Mouse (Mus musculus): ENCODE results near the gene Usp5.

Usp5 gene

DNA sequence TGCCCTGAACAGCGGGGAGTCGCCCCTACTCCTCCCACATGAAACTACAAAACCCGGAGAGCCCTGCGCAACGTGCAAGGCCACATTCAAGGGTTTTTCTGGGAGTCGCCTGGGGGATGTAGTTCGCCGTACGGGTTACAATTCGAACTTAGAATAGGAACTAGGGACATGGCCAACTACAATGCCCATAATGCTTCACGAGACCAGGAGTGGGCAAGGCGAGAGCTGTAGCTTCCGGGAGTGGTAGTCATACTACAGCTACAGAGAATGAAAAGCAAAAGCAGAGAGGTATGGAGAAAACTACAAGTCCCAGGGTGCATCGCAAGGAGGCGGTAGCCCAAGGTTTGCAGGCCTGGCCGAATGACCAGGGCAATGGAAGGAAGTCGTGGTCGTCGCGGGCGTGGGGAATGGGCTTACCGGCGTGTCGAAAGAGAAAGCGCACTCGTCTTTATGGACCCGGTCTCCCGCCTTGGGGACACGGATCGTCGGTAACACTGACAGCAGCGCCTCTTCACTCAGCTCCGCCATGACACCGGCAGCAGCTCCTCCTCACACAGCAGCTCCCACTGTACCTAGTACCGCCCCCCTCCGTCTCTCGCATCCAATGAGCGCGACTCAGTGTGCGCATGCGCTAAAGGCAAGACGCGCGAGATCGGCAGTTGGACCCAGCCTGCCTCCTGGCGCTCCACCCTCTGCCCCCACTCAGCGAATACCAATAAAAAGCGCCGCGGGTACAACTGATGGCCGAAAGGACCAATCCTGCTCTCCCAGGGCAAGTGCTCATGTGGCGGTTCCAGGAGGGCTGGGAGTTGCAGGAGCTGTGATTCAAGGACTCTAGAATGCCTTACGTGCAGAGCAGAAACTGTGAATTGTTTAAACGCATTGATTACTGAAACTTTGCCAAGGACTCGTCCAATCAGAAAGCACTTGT, at the start of gene Usp5, which contains the start of gene Cdca3:
Usp5 (minus strand) TSS at position 617 of the 931 bp plus-strand sequence.
Cdca3 (plus strand) TSS at position 680 of the 931 bp plus-strand sequence.
- DNase-seq (ENCODE audit: low spot score) = peak; percentile 100

DNA sequence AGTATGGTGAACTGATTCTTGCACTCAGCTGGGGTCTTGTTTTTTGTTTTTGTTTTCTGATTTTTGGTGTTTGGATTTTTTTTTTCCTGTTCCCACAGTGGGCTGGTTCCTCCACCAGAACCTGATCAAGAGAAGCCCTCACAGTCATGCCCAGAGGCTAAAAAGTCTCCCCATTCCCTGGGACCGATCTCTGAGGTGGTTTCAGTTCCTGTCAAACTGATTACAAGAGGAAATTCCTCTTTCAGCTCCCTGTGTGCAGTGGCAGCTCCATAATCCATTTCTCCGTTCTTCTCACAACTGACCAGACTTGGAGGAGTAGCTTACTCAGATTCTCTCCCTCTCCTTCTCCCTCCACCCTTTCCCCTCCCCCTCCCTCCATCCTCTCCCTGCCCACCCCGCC, 45.1 kb upstream of the Usp5 start:
- no peak for DNase-seq (ENCODE audit: low spot score)

DNA sequence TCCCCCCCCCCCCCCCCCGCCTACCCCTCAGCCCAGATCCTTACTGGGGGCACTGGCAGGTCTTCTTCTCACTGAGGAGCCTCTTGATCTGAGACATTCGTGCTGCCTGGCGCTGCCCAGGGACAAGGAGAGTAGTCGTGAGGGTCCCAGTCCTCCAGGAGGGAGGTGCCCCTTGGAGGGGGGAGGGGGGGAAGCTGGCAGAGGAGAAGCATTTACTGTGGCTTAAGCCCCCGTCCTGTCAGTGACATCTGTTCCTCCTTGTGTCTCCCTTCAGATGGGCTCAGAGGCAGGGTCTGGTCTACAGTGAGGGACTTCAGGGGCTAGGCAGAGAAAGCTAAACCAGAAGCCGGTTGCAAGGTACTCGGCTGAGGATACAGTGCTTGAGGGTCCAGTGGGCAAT, 37.3 kb upstream of the Usp5 start:
- no peak for DNase-seq (ENCODE audit: low spot score)

DNA sequence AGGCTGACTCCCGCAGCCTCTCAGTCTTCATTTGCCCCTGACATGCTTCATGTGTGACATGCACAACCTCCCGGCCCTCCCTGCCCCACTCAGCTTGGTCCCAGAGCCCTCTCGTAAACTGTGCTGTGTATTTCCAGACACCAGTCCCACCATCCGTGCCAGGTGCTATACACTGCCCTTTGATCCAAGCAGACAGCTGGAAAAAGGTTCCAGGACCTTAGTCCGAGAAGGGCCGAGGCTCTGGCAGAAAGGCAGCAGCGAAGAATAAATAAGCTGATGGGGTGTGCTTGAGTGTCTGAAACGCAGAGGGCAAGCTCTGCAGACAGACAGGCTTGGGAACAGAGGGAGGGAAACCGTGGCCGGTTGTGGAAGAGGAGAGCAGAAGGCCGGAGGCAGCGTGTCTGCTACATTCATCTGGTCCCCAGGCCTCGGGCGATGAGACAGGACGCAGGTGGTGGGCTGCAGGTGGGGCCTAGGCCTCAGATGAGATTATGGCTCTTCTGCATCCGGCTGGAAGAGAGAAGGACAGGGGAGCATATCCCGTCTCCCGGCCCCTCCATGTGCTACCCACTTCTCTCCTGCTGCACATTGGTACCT, 36.6 kb upstream of the Usp5 start:
- no peak for DNase-seq (ENCODE audit: low spot score)

DNA sequence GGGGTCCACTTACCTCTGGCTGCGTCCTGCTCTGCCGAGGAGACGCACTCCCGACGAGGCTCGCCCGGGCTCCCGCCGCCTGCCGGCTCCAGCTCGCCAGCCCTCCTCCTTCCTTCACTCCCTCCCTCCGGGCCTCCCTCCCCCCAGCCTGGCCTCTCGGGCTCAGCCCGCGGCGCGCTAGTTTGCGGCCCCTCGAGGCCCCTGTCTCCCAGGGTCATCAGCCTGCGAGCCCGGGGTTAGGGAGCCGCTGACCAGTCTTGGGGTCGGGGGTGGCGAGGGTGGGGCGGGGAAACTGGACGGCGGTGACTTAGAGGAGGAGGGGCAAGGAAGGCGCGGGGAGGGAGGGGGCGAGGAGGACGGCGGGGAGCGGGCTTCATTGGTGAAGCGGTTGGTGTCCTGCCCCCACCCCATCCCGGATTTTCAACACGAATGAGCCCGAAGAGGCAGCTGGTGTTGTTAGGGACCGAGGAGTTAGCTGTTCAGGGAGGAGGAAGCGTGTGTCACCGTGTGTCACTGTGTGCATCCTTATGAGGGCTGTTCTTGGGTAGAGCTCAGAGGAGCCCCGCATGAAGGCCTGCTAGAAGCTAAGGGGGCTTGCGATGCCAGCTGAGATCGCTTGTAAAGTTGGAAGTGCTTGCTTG, 34.5 kb upstream of the Usp5 start, which contains the start of gene Gpr162:
Gpr162 (minus strand) TSS at position 326 of the 641 bp plus-strand sequence.
- peak; percentile 43 for DNase-seq (ENCODE audit: low spot score)

DNA sequence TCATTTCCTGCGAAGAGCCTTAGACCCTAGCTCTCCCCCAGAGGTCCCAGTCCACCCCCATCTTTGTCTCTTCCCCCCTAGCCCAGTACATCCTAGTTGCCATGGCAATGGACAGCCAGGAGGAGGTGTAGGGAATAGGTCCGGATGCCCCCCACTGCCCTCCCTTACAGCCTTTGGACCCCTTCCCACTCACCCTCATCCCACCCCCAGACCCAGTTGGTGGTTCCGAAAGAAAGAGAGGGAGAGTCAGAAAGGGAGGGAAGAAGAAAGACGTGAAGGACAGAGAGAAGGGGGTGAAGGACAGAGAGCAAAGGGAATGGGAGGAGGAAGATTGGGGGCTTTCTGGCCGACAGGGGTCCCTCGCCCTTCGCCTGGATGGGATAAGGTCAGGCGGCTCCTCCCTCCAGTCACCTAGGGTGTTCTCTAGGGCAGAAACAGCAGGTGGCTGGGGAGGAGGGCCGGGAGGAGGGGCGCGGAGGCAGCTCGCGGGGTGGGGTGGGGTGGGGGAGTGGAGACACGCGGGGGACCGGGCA, 33.9 kb upstream of the Usp5 start:
- DNase-seq (ENCODE audit: low spot score) = no peak

DNA sequence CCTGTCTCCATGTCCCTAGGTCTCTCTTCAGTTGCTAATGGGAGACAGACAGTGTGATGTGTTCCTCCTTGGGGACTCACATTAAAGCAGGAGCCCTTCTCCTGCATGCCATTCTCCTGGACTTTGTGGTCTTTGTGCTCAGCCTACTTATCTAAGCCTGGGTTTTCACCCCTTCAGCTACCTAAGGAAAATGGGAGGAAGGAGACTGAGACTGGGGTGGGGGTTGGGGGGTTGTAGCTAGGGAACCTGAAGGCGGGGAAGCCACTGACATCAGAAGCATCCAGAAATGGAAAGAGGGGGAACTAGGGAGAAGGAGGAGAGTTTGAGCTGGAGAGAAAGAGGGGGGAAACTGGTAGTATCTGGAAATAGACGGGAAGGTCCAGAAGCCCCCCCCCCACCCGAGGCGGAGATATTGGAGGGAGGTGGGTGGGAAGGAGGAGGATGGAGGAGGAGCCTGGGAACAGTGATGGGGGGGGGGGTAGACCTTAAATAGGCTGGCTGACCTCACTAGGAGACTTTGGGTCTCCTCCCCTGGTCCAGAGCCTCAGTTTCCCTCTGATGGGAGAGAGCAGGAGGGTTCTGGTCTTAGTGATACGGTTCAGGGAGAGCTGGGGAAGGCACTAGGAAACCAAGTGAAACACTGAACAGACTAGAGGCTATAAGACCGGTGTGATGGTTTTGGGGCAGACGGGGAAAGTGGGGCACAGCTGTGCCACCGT, 33.3 kb upstream of the Usp5 start:
- DNase-seq (ENCODE audit: low spot score) = no peak

DNA sequence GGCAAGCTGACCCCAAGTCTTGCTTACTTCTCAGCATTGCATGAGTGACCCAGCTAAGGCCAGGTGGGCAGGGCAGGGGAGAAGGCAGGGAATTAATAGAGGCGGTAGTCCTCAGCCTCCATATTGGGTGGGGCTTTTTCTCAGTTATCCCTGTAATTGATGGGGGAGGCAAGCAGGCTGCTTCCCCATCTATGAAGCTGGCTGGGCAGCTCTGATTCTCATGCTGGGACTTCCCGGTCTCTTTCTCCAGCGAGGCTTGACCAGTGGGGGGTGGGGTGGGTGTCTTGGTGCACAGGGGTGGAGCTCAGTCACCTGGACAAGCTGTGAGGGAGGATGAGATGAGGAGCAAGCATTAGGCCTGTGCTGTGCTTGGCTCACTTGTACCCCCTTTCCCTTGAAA, 32.5 kb upstream of the Usp5 start:
- DNase-seq (ENCODE audit: low spot score) = no peak

DNA sequence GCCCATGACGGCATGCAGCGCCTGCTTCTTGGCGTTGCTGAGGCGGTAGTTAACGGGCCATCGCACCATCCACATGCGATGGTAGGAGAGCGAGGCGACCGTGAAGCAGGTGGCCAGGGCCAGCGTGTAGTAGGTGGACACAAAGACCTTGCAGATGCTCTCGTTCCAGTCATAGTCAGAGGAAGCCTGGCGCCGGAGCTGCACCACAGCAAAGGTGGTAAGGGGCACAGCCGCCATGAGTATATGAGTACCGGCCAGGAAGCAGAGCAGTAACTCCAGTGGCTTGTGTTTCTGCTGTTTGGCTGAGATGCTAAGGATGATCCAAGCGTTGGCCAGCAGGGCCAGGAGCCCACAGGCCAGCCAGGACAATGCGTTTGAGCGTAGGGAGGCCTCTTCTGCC, 32.0 kb upstream of the Usp5 start:
- no peak for DNase-seq (ENCODE audit: low spot score)

DNA sequence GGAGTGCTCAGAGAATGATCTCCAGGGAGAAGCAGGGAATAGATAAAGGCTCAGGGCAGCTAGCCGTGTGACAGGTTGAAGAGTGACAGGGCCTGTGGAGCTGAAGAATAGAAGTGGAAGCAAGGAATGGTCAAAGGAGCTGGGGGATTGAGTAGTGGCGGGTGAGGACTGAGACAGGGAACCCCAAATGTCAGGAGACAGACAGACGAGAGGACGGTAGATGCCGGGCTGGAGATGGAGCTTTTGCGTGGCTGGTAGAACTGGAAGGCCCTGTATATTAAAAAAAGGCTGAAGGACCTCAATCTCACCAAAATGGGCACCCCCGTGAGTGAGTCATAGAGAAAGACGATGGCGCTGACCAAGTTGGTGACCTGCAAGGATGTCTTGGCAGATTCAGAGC, 31.2 kb upstream of the Usp5 start:
- DNase-seq (ENCODE audit: low spot score) = no peak

DNA sequence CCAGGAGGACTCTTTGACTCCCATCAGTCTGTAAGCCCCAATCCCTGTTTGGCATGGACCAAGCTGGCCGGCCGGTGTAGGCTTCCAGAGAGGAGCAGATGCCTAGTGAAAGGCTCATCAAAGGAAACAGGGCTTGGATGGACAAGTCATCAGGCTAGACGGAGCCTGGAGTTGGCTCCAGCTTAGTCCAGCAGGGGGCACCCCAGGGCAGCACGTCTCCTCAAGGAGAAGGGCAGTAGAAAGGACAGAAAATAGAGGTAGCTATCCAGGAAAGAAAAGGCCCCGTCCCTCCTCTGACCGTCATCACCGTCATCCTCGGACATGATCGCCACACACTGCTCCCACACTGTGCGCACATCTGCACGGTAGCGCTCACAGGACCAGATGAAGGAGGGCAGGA, 30.4 kb upstream of the Usp5 start:
- peak; percentile 61 for DNase-seq (ENCODE audit: low spot score)

DNA sequence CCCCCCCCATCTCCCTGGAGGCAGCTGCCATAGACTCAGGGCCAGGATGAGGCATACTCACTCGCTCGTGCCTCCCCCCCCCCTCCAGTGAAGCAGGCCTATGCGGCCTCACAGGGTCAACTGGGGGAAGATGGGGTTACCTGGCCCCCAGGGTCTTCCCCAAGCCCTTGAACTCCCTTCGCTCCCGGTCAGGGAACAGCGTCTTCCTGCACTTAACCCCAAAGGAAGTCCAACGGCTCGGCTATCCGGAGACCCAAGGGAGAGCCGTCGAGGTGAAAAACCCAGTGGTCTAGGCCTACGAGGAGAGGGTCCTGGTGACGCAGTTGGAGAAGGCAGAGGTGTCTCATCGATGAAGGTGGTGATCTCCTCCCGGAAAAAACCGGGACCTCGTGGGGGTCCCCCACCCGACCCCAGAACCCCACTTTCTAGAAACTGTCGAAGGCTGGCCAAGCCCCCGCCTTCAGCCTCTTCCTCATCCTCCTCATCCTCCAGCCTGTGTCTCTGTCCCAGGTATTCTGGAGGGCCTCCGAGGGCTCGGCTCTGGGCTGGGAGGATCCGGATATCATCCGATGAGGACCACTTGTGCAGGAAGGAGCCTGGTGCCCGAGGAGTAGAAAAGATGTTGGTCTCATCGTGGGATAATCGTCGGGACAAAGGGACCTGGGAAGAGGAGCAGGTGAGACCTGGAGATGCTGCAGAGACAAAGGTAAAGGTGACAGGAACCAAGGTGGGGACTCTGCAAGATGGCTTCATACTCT, 29.5 kb upstream of the Usp5 start:
- no peak for DNase-seq (ENCODE audit: low spot score)

DNA sequence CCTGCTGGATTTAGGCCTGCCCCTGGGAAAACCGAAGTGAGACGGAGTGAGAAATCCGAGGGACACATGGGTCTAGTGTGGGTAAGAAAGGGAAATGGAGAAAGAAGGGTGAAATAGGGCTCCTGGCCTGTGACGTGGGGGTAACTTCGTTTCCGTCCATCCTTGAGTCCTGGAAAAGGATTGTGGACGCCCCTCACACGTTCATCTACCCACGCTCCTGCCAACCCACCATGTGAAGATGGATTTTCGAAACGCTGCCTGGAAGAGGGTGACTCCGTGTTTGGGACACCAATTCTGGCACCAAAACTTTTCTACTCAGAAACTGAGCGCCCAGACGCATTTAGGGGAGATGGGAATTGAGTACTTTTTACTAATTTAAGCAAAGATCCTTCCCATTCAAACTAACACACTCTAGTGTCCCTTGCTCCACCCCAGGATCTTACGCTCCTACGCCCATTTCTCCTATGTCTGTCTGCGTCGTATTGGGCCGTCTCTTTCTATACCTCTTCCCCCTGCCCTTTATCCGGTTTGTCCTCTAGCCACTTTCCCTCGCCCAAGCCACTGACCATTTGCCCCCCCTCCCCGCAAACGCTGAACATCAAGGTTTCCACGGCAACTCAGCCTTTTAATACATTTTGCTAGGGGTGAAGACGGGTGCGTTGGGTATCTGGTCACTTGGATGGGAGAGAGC, 28.7 kb upstream of the Usp5 start:
- no peak for DNase-seq (ENCODE audit: low spot score)

DNA sequence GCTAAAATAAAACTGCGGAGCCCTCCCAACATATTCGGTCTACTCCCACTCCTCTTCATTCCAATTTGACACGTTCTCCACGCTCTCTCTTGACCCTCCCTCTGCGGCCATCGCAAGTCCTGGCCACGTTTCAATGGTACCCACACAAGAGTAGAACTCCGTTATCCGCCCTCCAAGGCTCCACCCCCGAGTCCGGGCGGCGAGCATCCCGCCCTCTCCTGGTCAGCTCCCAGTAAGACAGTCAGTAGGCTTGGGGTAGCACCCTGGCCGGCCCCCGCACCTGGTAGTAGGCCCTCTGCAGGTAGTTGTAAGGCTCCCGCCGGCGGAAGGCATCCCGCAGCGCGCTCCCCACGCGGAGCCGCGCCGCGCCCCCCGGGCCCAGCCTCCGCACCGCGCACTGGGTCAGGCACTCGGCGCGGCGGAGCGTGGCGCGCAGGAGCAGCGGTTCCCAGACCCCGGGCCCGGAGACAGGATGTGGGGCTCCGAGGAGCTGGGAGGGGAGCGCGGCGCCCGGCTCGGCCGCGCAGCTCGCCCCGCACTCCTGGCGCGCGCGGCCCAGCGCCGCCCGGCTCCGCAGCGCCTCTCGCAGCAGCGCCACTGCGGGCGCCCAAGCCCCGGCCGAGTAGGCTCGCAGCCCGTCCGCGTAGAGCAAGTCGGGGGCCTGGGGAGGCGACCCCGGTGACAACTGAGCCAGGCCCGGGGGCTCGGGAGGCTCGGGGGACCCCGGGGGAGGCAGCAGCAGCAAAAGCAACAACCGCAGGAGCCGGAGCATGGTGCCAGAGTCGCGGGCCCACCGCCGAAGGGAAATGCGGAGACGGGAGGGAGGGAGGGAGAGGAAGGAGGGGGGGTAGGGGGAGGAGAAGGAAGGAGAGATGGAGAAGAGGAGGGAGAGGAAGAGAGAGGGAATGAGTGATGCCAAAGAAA, 27.9 kb upstream of the Usp5 start, which contains the start of gene P3h3:
P3h3 (minus strand) TSS at position 837 of the 924 bp plus-strand sequence.
- peak; percentile 70 for DNase-seq (ENCODE audit: low spot score)

DNA sequence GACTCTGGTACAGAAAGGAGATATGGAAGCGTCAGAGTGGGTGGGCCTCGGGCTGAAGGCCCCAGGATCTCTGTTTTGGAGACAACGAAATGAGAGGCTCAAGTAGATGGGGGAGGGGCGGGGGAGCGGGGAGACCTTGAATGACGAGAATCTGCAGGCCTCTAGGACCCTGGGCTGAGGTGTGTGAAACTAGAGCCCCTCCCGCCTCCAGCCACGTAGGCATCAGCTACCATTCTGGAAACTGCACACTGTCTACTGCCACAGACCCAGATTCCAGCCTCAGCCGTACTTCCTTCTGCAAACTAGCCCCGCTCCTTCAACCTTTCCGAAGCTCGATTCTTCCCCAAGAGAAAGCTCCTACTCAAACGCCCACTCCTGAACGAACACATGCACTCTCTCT, 27.0 kb upstream of the Usp5 start:
- no peak for DNase-seq (ENCODE audit: low spot score)

DNA sequence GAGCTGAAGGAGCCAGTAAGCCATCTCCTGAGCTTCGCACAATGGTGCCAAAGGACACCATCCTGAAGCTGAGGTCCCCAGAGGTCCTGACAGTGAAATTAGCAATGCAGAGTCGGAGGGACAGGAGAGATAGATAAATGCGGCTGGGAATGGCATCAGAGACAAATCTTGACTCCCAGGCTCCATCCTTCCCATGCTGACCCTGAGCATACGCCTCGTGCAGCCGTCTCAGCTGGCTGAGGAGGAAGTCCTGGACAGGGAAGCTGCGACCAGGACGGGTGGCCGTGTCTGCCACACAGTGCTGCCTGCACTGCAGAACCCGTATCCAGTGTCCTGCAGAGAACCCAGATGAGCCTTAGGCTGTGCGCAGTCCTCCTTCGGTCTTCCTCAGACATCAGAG, 25.4 kb upstream of the Usp5 start:
- no peak for DNase-seq (ENCODE audit: low spot score)

DNA sequence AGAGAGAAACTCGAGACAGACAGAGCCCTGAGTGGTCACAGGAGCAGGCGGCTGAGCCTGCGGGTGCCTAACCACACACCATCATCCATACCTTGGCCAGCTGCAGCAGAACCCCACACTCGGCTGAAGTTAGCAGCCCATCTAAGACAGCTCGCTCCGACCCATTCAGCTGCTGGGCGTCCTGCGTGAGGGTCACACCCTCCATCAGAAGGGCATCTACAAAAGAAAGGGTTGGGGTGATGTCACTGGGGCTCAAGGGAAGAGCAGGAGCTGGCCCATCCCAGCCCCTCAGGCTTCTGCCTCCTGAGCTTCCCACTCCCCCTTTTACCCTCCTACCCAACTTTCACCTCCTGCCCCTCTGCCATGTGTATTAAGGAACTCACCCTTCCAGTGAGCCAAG, 21.3 kb upstream of the Usp5 start:
- DNase-seq (ENCODE audit: low spot score) = no peak

DNA sequence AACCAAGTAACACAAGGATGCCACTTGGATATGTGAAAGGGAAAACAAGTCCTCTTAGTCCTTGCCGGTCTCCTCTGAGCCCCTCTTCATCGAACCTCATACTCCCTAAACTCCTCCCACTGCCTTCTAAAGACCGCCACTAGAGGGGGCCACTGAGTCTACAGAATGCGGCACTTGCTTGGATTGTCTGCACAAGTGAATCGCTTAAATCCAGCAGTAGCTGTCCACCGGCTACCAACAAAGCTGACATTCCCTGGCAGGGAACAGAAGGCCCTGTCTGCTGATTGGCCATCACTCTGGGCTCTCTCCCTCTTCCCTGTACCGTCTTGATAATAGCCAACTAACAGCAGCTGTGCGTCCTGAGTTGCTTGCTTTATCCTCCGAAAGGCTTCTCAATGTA, 18.0 kb upstream of the Usp5 start:
- DNase-seq (ENCODE audit: low spot score) = peak; percentile 76

Measured in ovary, adult 18-20 months (tissue).